ENCODE assay signal across 8 mouse cellular contexts in genomic region chr11:70763582-70763935, GRCm38 (mm10). TPM values are rescaled to one million over a fixed set of nuclear protein-coding genes. Genes with fewer than 3 reads are reported as not detected.
DNase-seq lines count a peak whose midpoint lies in the region; ATAC-seq and TF ChIP-seq lines count a peak whose summit lies in the region.

No protein-coding gene starts in this region.

- peak overlapping the region; percentile 35 for H3K4me2 ChIP-seq in CH12.LX (ENCODE audit: insufficient read depth, low read depth, poor library complexity, severe bottlenecking)
- H3K4me2 ChIP-seq in forebrain, embryonic 16.5 days (ENCODE audit: low read length) = peak overlapping the region; percentile 63
- peak overlapping the region; percentile 83 for H3K4me2 ChIP-seq in liver, embryonic 13.5 days

- DNase-seq in embryo, embryonic 10 days (ENCODE audit: low spot score) = peak; percentile 20
- DNase-seq in embryo, embryonic 10.5 days (ENCODE audit: low spot score) = no peak
- DNase-seq in CH12.LX (ENCODE audit: extremely low read depth) = no peak
- DNase-seq in liver, embryonic 13.5 days = no peak
- no peak for DNase-seq in layer of hippocampus, postnatal 14 days (ENCODE audit: low spot score in 2 of 2)
- DNase-seq in left cerebral cortex, adult 11 months (ENCODE audit: low spot score) = no peak
- no peak for DNase-seq in left cerebral cortex, adult 18-20 months (ENCODE audit: low spot score in 2 of 2)

- ATAC-seq in forebrain, embryonic 16.5 days = peak; percentile 51; the same call in 1 of the 2 replicates
- no peak for ATAC-seq in liver, embryonic 13.5 days (ENCODE audit: low read depth)

- H3K27ac ChIP-seq in CH12.LX (ENCODE audit: insufficient read depth, low read depth) = peak overlapping the region; percentile 49; the same call in 1 of the 2 replicates
- H3K27ac ChIP-seq in forebrain, embryonic 16.5 days (ENCODE audit: low read length) = no peak overlapping the region; the same call in 1 of the 2 replicates
- H3K27ac ChIP-seq in liver, embryonic 13.5 days = peak overlapping the region; percentile 80

- no peak for TF ChIP-seq EP300 in CH12.LX (IDR thresholded peaks at IDR 0.05; ENCODE audit: low read length)

- peak overlapping the region; percentile 85 for H3K9ac ChIP-seq in CH12.LX (ENCODE audit: insufficient read depth, low read depth)
- peak overlapping the region; percentile 89 for H3K9ac ChIP-seq in forebrain, embryonic 16.5 days (replicated peaks; ENCODE audit: low read depth, low read length)
- H3K9ac ChIP-seq in liver, embryonic 13.5 days = peak overlapping the region; percentile 82

- no peak for TF ChIP-seq RAD21 in CH12.LX (IDR thresholded peaks at IDR 0.05; ENCODE audit: low read depth, low read length)

- peaks cover 2 to 11% of the 10 kb centered on the region in 2 experiments for H3K36me3 ChIP-seq in CH12.LX (replicated peaks in 1 of 2; ENCODE audit: control insufficient read depth in 1 of 2, insufficient read depth in 1 of 2, low read length in 1 of 2)
- H3K36me3 ChIP-seq in forebrain, embryonic 16.5 days (ENCODE audit: control insufficient read depth, insufficient read depth) = no peaks in the 10 kb centered on the region; the same call in 1 of the 2 replicates
- peaks cover 4% of the 10 kb centered on the region; the same call in 1 of the 2 replicates for H3K36me3 ChIP-seq in liver, embryonic 13.5 days

- in situ Hi-C loops in CH12.LX (cut with MboI; ENCODE audit: low pct_ligation_motif_present, low pct_unique_long_range_greater_than_20kb, low sequenced_read_pairs) = loop anchor here (5.0 to 25.0 kb wide), 2 partner anchors 246 to 526 kb away; partner anchors contain the start of genes 0610010K14Rik, Bcl6b, Gltpd2 and Gm21988

- peak overlapping the region; percentile 50 to 72 (median 68) for H3K4me3 ChIP-seq in CH12.LX (replicated peaks in 1 of 3; ENCODE audit: low read depth in 2 of 3, low read length in 2 of 3, poor library complexity in 1 of 3)
- H3K4me3 ChIP-seq in forebrain, embryonic 16.5 days (replicated peaks; ENCODE audit: low read length) = peak overlapping the region; percentile 88
- H3K4me3 ChIP-seq in liver, embryonic 13.5 days (replicated peaks) = peak overlapping the region; percentile 77

- dilution Hi-C loops in CH12.LX (cut with MboI; ENCODE audit: extremely low pct_ligation_motif_present, extremely low pct_unique_long_range_greater_than_20kb, low sequenced_read_pairs) = no loop called here

- no peaks in the 10 kb centered on the region for H3K9me3 ChIP-seq in CH12.LX (replicated peaks; ENCODE audit: low read length)
- H3K9me3 ChIP-seq in forebrain, embryonic 16.5 days (ENCODE audit: control insufficient read depth, low read length) = no peaks in the 10 kb centered on the region
- H3K9me3 ChIP-seq in liver, embryonic 13.5 days (replicated peaks) = no peaks in the 10 kb centered on the region

- WGBS in forebrain, embryonic 16.5 days = 24% methylated on average over 3 of the region's 3 CpGs
- WGBS in liver, embryonic 13.5 days (ENCODE audit: insufficient replicate concordance) = 29% methylated on average over 3 of the region's 3 CpGs

- TF ChIP-seq POLR2A in CH12.LX (IDR thresholded peaks at IDR 0.05; ENCODE audit: low read depth, low read length) = no peak

- H3K79me2 ChIP-seq in CH12.LX (replicated peaks; ENCODE audit: control insufficient read depth, extremely low read depth, insufficient read depth, poor library complexity, severe bottlenecking) = peaks cover 9% of the 10 kb centered on the region

- no peaks in the 10 kb centered on the region for H3K27me3 ChIP-seq in CH12.LX (replicated peaks)
- H3K27me3 ChIP-seq in forebrain, embryonic 16.5 days (replicated peaks; ENCODE audit: control insufficient read depth, insufficient read depth, low read length) = no peaks in the 10 kb centered on the region
- H3K27me3 ChIP-seq in liver, embryonic 13.5 days = no peaks in the 10 kb centered on the region

- no peak for TF ChIP-seq CTCF in CH12.LX (conservative IDR thresholded peaks at IDR 0.05 in 1 of 2, IDR thresholded peaks at IDR 0.05 in 1 of 2; ENCODE audit: low read depth in 2 of 2, low read length in 2 of 2)

- peaks cover 8 to 50% of the 10 kb centered on the region in 2 experiments for H3K4me1 ChIP-seq in CH12.LX (ENCODE audit: control insufficient read depth in 1 of 2, insufficient read depth in 2 of 2)
- H3K4me1 ChIP-seq in forebrain, embryonic 16.5 days (replicated peaks; ENCODE audit: control insufficient read depth, insufficient read depth, low read length) = peaks cover 15% of the 10 kb centered on the region
- peaks cover 28% of the 10 kb centered on the region for H3K4me1 ChIP-seq in liver, embryonic 13.5 days (replicated peaks)

TF ChIP-seq in CH12.LX, 34 proteins besides CTCF, POLR2A, EP300 and RAD21:
- TF ChIP-seq E2F4 (IDR thresholded peaks at IDR 0.05; ENCODE audit: insufficient replicate concordance, low read depth, low read length) = no peak
- TF ChIP-seq NRF1 (IDR thresholded peaks at IDR 0.05; ENCODE audit: low read depth, low read length) = no peak
- TF ChIP-seq TBP (conservative IDR thresholded peaks at IDR 0.05; ENCODE audit: low read depth, low read length) = 0 out of 2 replicates have a peak, but pooled peaks have one; percentile 36
- TF ChIP-seq ZKSCAN1 (IDR thresholded peaks at IDR 0.05; ENCODE audit: borderline replicate concordance, low read depth, low read length) = no peak
- no peak for TF ChIP-seq SIN3A (IDR thresholded peaks at IDR 0.05; ENCODE audit: low read length)
- TF ChIP-seq GABPA (IDR thresholded peaks at IDR 0.05; ENCODE audit: insufficient replicate concordance, low read depth, low read length) = no peak
- TF ChIP-seq ELF1 (IDR thresholded peaks at IDR 0.05; ENCODE audit: low read depth, low read length) = no peak

RNA-seq across cellular contexts. Expression of gene Zfp3, which starts 0.5 kb away (rescaled TPM):
- total RNA-seq in CH12.LX (2012; rRNA removed) (3.1 and 3.5 TPM in 2 replicates), CH12.LX (2014; rRNA removed) (1.7 and 1.9 TPM in 2 replicates)
- polyA plus RNA-seq in CH12.LX (2012; ENCODE audit: insufficient read length, low read depth) = 2.0 and 2.5 TPM in 2 replicates
- 18.2 and 18.9 TPM in 2 replicates for polyA plus RNA-seq in forebrain, embryonic 16.5 days (2015; fragmentation: Nextera tagmentation; extraction: Ambion mirVana)
- polyA plus RNA-seq in liver, embryonic 13.5 days (2015; fragmentation: Nextera tagmentation; extraction: Ambion mirVana) = 1.2 and 1.8 TPM in 2 replicates
- 10 to 100 TPM; 17.7 to 21.0 TPM for total RNA-seq in layer of hippocampus, postnatal 14 days (2021)
- total RNA-seq in left cerebral cortex, adult 18-20 months (2021) = 10 to 100 TPM; 17.2 to 17.9 TPM

RNA-seq across cellular contexts. Expression of gene Scimp, which starts 48.8 kb away (rescaled TPM):
- total RNA-seq in CH12.LX (2012; rRNA removed) (0.17 and 0.30 TPM in 2 replicates), CH12.LX (2014; rRNA removed) (0.21 and 1.2 TPM in 2 replicates)
- 0.53 and 0.79 TPM in 2 replicates for polyA plus RNA-seq in CH12.LX (2012; ENCODE audit: insufficient read length, low read depth)
- not detected in 2 replicates for polyA plus RNA-seq in forebrain, embryonic 16.5 days (2015; fragmentation: Nextera tagmentation; extraction: Ambion mirVana)
- 0.18 and 0.41 TPM in 2 replicates for polyA plus RNA-seq in liver, embryonic 13.5 days (2015; fragmentation: Nextera tagmentation; extraction: Ambion mirVana)
- total RNA-seq in layer of hippocampus, postnatal 14 days (2021) = not detected
- not detected for total RNA-seq in left cerebral cortex, adult 18-20 months (2021)

Comparison
In these comparisons a context has a peak if more than half of its experiments do, and no peak if none do; other contexts are left out.
1. RNA of gene Zfp3, which starts 0.5 kb away (total RNA-seq): 17.7 to 21.0 TPM in layer of hippocampus, postnatal 14 days and 17.2 to 17.9 TPM in left cerebral cortex, adult 18-20 months; 1.7 to 3.5 TPM in CH12.LX; every median in the first group is over 4 times any median in the second.
2. Peak in every context shown above with its lines, with median percentiles within 50 percentile points of each other: H3K4me2 ChIP-seq, H3K4me3 ChIP-seq and H3K9ac ChIP-seq.